In the genomic region with DNA sequence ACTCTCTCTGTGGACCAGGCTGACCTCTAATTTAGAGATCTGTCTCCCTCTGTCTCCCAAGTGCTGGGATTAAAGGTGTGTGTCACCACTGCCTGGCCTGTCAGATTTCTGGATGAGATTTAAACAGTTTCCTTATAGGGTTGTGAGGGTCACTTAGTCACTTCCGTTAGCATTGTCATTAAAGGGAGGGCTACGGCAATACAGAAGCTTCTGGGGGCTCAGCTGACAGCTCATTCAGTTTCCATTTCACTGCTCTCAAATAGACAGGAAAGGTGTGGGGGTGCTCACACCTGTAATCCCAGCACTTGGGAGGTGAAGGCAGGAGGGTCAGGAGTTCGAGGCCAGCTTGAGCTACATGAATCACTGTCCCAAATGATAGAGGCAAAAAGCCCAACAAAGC, we compare ENCODE assay signal across 27 mouse cellular contexts.
"Had no signal": no experiment of that assay in that cellular context is flagged by ENCODE, and none has a peak within 500 bp of the region (broad histone marks: within the 10 kb centered on the region; RNA-seq: fewer than 3 reads in every experiment).

No protein-coding gene starts in this region.

- H3K9ac ChIP-seq: heart, embryonic 13.5 days; heart, embryonic 15.5 days; hindbrain, embryonic 13.5 days; hindbrain, embryonic 15.5 days; intestine, embryonic 15.5 days; limb, embryonic 12.5 days; liver, embryonic 13.5 days had no signal

- H3K4me1 ChIP-seq: hindbrain, embryonic 13.5 days; hindbrain, embryonic 15.5 days; limb, embryonic 12.5 days had no signal

- H3K4me3 ChIP-seq: heart, adult 2 months; heart, embryonic 13.5 days; heart, embryonic 15.5 days; hindbrain, embryonic 13.5 days; hindbrain, embryonic 15.5 days; intestine, embryonic 15.5 days; layer of hippocampus, adult 2 months; left cerebral cortex, adult 2 months; limb, embryonic 12.5 days; liver, embryonic 13.5 days had no signal

- H3K27ac ChIP-seq: heart, adult 2 months; heart, embryonic 13.5 days; heart, embryonic 15.5 days; hindbrain, embryonic 13.5 days; hindbrain, embryonic 15.5 days; hindbrain, postnatal 0 days; intestine, embryonic 15.5 days; layer of hippocampus, adult 2 months; left cerebral cortex, adult 2 months; limb, embryonic 12.5 days; liver, embryonic 13.5 days had no signal

- H3K4me2 ChIP-seq: heart, embryonic 11.5 days; heart, embryonic 13.5 days; heart, embryonic 15.5 days; hindbrain, embryonic 13.5 days; hindbrain, embryonic 15.5 days; intestine, embryonic 15.5 days; limb, embryonic 12.5 days; liver, embryonic 11.5 days; liver, embryonic 13.5 days had no signal

- ATAC-seq: hindbrain, postnatal 0 days; inflammation-experienced regulatory T-cells, adult 6 months; intestine, embryonic 15.5 days; intestine, postnatal 0 days had no signal

- H3K36me3 ChIP-seq: heart, embryonic 13.5 days; heart, embryonic 15.5 days; hindbrain, embryonic 13.5 days; hindbrain, embryonic 15.5 days; intestine, embryonic 15.5 days; limb, embryonic 12.5 days; liver, embryonic 13.5 days had no signal

- H3K9me3 ChIP-seq: heart, embryonic 13.5 days; heart, embryonic 15.5 days; hindbrain, embryonic 13.5 days; hindbrain, embryonic 15.5 days; intestine, embryonic 15.5 days; limb, embryonic 12.5 days; liver, embryonic 13.5 days had no signal

- H3K27me3 ChIP-seq: heart, embryonic 13.5 days; heart, embryonic 15.5 days; hindbrain, embryonic 13.5 days; hindbrain, embryonic 15.5 days; intestine, embryonic 15.5 days; limb, embryonic 12.5 days; liver, embryonic 13.5 days had no signal

- DNase-seq: gastrocnemius, postnatal 14 days; gastrocnemius, postnatal 36 days; heart, adult 11 months; heart, adult 2 months; heart, postnatal 14 days; heart, postnatal 36 days; kidney, adult 18-20 months; kidney, adult 8-10 months; kidney, postnatal 10 days; kidney, postnatal 25 days; kidney, postnatal 4 days; left cerebral cortex, postnatal 4 days; liver; liver, embryonic 13.5 days had no signal
